Mouse (Mus musculus) lung, postnatal 4 days (tissue): ENCODE results near the gene Atp6v0c.
"Not testable (repeated sequence)": the region's sequence is repeated elsewhere in the genome, so short reads cannot be mapped to it uniquely, and the experiment has no call there.

Source experiments
- DNase-seq, 2 experiments: peaks; one replicate each; pipeline ENCODE4 v3.0.0; 2021

Atp6v0c gene

GRCm38 (mm10) chr17:24155742-24156141 is 13.8 kb downstream of the Atp6v0c start:
- DNase-seq, result no peak

DNA sequence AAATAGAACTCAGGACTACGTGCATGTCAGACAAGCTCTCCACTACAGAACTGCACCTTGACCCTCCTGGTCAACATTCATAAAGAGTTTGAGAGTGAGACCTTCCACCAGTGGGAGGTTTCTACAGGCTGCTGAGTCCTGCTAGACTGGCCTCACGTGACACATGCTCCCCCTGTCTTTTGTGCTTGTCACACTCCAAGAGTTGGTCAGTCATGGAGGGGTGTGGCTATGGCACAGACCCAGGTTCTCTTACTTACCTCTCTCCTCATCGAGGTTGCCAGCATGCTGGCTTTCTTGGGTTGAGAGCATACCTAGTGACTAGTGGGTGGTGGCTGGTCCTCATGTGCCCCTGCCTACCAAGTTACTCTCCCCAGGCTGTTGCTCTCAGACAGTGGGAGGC is 15.0 kb downstream of the Atp6v0c start:
- peak in 1 of 2 experiments; percentile 24 for DNase-seq

DNA sequence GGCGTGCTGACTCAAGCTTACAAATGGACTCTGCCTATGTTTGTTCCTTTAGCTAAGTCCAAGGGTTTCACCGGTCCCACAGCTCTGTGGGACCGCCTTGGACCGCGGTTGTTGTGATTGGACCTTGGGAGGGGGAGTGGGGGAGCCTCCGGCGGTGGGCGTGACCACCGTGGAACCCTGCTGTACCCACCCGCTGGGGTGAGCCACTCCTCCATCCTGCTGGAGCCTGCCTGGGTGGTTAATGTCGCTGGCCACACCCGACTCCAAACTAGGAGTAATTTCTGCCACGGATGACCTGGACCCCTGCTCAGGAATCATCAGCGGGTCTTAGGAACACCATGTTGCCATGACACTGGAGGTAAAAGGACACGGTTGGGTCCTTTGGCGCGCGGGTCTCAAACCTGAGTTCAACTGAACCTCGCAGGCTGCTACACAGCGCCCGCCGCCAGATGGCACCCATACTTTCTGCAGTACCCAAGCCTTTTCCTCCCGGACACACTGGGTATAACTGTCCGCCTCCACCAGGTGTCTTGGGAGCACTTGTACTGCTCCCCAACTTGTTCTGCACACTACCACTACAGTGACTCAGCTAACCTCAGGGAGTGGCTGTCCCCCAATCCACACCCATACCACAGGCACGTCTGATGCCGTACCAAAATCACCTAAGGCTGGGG is 17.5 kb downstream of the Atp6v0c start:
- peak; percentile 83 to 88 for DNase-seq

DNA sequence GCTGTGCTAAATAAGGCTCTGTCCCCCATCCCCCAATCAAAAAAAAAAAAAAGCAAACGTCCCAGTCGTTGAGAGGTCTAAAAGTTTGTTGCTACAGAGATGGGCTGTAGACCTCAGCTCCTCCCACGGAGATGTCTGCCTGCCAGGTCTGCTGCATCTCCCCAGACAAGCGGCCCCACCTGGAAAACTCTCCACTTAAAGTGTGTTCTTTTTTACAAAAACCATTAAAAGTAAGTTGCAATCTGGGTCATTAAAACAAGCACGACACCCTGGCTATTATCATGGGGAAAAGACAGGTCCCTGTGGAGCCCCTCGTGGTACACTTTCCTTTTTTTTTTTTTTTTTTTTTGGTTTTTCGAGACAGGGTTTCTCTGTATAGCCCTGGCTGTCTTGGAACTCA is 18.1 kb downstream of the Atp6v0c start:
- DNase-seq, result no peak

- no peak for DNase-seq
These were observed 18.7 kb downstream of the Atp6v0c start, which contains the start of gene Pdpk1 for GRCm38 (mm10) chr17:24150824-24151223. Gene Pdpk1 (minus strand): TSS chr17:24150924.

DNA sequence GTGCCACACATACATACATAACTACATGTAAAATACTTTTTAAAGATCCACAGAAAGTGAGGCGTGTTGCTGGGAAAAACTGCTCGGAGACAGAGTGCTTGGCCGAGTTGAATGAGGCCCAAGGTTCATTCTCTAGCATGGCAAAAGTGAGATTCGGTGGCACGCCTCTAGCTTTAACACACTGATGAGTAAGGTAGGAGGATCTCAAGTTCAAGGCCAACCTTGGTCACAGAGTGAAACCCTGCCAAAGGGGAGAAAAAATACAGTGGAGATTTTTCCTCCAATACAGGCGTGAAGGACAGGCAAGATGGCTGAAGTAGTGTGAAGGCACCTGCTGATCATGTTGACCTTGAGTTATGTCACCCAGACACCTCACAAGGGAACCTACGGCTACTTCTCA is 20.1 kb downstream of the Atp6v0c start:
- DNase-seq, result no peak

GRCm38 (mm10) chr17:24142897-24143296 is 26.6 kb downstream of the Atp6v0c start:
- no peak for DNase-seq

DNA sequence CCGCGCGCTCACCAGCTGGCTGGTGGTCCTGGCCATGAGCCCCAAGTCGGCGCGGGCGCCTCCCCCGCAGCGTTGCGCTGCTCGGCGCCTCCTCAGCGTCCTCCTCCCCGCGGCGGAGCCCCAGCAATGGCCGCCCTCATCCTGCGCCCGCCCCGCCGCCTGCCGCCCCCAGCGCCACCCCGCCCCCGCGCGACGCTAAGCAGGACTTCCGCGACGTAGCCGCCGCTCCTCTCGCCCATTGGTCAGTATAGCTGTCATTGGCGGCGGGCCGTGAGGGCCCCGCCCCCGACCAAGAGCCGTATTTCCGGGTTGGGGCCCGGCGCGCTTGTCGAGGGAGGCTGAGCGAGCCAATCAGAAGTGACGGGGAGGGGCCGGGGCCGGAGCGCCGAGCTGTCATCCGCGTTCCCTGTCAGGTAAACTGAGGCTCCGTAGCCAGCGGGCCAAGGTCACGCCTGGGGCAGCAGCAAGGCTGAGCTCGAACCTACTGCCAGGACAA is 28.0 kb downstream of the Atp6v0c start:
- peak; percentile 98 to 99 for DNase-seq

- peak in 1 of 2 experiments; percentile 54 for DNase-seq
These were observed 28.6 kb downstream of the Atp6v0c start for GRCm38 (mm10) chr17:24140845-24141424.

GRCm38 (mm10) chr17:24139968-24140367 is 29.5 kb downstream of the Atp6v0c start:
- no peak for DNase-seq

- no peak for DNase-seq
These were observed 30.2 kb downstream of the Atp6v0c start for GRCm38 (mm10) chr17:24139256-24139655.

GRCm38 (mm10) chr17:24137226-24137880 is 32.1 kb downstream of the Atp6v0c start:
- no peak for DNase-seq

GRCm38 (mm10) chr17:24134062-24134461 is 35.4 kb downstream of the Atp6v0c start:
- DNase-seq, result no peak

DNA sequence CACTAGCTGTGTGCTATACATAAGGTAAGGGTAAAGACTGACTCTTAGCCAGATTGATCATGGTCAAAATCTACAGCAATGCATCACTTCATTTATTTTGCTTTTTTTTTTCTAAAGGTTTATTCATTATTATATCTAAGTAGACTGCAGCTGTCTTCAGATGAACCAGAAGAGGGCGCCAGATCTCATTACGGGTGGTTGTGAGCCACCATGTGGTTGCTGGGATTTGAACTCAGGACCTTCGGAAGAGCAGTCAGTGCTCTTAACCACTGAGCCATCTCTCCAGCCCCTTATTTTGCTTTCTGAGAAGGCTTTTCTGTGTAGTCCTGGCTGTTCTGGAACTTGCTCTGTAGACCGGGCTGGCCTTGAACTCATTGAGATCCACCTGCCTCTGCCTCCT is 36.6 kb downstream of the Atp6v0c start:
- not testable (repeated sequence) for DNase-seq

DNA sequence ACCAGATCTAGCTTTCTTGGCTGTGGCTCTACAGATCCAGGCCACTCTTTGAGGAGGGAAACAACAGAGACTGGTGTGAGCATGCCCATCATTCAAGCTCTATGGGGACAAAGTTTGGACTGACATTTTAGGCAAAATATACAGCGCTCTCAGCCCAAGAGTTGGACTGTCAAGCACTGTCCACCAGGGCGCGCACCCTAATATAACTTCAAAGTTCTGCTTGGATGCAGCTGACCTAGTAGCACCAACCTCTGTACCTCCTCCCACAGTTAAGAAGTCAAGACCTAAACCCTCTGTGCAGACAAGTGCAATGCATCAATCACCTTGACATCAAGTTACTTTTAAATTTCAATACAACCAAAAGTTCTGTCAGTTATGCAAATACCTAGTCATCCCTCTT is 37.9 kb downstream of the Atp6v0c start:
- DNase-seq, result no peak

- not testable (repeated sequence) for DNase-seq
These were observed 40.3 kb downstream of the Atp6v0c start for GRCm38 (mm10) chr17:24129246-24129645.

- DNase-seq, result no peak
These were observed 41.9 kb downstream of the Atp6v0c start for GRCm38 (mm10) chr17:24127592-24127991.

DNA sequence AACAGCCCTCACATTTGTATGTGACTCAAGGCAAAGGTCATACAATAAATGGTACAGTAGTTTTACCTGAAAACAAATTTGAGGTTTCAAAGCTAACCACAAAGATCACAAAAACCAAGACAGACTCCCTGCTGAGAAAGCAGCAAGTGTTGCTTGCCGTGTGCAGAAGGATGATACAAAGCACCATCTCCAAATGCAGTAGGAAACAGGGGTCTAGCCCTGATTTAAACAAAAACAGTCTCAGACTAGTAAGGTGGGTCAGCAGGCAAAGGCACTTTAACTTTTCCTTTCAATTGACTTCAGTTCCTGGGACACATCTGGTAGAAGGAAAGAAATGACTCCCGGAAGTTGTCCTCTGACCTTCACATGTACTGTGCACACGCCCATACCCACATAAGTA is 42.7 kb downstream of the Atp6v0c start:
- DNase-seq, result no peak

DNA sequence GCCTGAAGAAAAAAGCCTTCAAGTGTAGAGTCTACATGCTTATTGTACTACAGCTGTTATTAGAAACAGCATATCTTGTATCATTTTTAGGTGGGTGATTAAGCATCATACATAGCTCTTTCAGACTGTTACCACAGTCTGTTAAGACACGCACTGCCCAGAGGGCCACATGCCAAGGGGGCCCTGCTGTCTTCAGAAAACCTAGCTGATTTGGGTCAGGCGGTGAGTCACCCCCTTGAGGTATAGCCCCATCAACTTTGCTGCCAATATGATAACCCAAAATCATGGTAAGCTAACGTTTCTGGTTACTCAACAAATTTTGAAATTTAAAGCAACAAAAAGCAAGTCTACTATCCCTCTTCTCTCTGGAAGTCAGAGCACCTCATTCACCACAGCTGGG is 50.1 kb downstream of the Atp6v0c start:
- no peak for DNase-seq
